Mouse (Mus musculus) thymus, adult 2 months (tissue): Measurements from ENCODE around the gene Mical2.

Experiments used
- CTCF ChIP-seq: fragments of 200-500 bp; IDR thresholded peaks from 2 replicates; pipeline ENCODE4 v1.5.1; 2012; ENCODE audit warnings: mild to moderate bottlenecking, control low read depth, low read length, moderate library complexity, borderline replicate concordance; ENCODE audit not compliant: control insufficient read depth, poor library complexity, insufficient read depth; ENCODE audit errors: extremely low read depth
- POLR2A ChIP-seq: fragments of 200-500 bp; IDR thresholded peaks from 2 replicates; pipeline ENCODE4 v1.6.1; 2012; ENCODE audit warnings: mild to moderate bottlenecking, low read length, control low read depth, moderate library complexity; ENCODE audit not compliant: control insufficient read depth, poor library complexity, insufficient read depth; ENCODE audit errors: extremely low read depth

- TF ChIP-seq POLR2A, result no peak
- TF ChIP-seq CTCF, result no peak
Observed at GRCm38 (mm10) chr7:112203937-112204336, 21.7 kb upstream of the Mical2 start.
